In the genomic region with DNA sequence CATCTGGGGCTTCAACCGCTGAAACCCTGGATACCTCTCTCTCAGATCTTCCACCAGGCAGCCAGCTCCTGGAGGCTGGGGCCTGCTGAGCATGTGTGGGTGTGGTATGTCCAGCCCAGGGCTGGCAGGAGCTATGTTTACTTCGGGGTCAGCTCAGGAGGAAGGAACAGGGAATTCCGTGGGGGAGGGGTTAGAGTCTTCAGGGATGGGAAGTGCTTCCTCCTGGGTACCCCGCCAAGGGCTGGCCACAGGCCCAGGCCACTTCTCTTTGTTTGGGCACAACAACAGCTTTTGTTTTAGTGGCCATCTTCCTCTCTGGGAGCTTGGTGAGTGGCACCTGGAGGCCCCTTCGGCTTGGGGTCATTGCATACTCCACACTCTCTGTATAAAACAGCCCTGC, we compare ENCODE assay signal across 8 mouse cellular contexts. TPM values are rescaled to one million over a fixed set of nuclear protein-coding genes. Genes with fewer than 3 reads are reported as not detected.
A peak's percentile ranks its signal among the peaks of the same experiment; 100 is the strongest.
DNase-seq lines count a peak whose midpoint lies in the region; ATAC-seq and TF ChIP-seq lines count a peak whose summit lies in the region.
"Had no signal": no experiment of that assay in that cellular context is flagged by ENCODE, and none has a peak within 500 bp of the region (broad histone marks: within the 10 kb centered on the region; RNA-seq: fewer than 3 reads in every experiment).

No protein-coding gene starts in this region.

- H3K27ac ChIP-seq in kidney, embryonic 16.5 days (ENCODE audit: low read length) = peak overlapping the region; percentile 76
- H3K27ac ChIP-seq: limb, embryonic 13.5 days had no signal

- H3K9ac ChIP-seq in kidney, embryonic 16.5 days (replicated peaks; ENCODE audit: low read length) = 0 out of 2 replicates have a peak overlapping the region, but pooled peaks have one; percentile 12
- H3K9ac ChIP-seq: limb, embryonic 13.5 days had no signal

- H3K4me3 ChIP-seq in E14TG2a.4 (replicated peaks; ENCODE audit: low read length) = peak overlapping the region; percentile 35; the same call in 1 of the 2 replicates
- H3K4me3 ChIP-seq in kidney, embryonic 16.5 days (ENCODE audit: low read length) = no peak overlapping the region
- H3K4me3 ChIP-seq: limb, embryonic 13.5 days had no signal

- peak; percentile 50 for DNase-seq in NIH3T3 (ENCODE audit: low read depth)
- DNase-seq in heart, adult 8-10 months (ENCODE audit: low spot score) = peak; percentile 86
- DNase-seq in lung, postnatal 4 days = peak; percentile 88 to 93
- DNase-seq in left cerebral cortex, adult 9 months (ENCODE audit: low spot score in 2 of 2) = no peak
- no peak for DNase-seq in urinary bladder, postnatal 25 days (ENCODE audit: low spot score)

- H3K4me2 ChIP-seq in kidney, embryonic 16.5 days (replicated peaks; ENCODE audit: low read depth, low read length) = no peak overlapping the region
- H3K4me2 ChIP-seq: limb, embryonic 13.5 days had no signal

- WGBS in kidney, embryonic 16.5 days = 13% methylated on average over 5 of the region's 5 CpGs

- no peaks in the 10 kb centered on the region for H3K9me3 ChIP-seq in E14TG2a.4 (ENCODE audit: low read length)
- H3K9me3 ChIP-seq in kidney, embryonic 16.5 days (ENCODE audit: low read length) = no peaks in the 10 kb centered on the region
- H3K9me3 ChIP-seq: limb, embryonic 13.5 days had no signal

- peaks cover 74% of the 10 kb centered on the region for H3K4me1 ChIP-seq in E14TG2a.4 (replicated peaks; ENCODE audit: low read depth, low read length)
- peaks cover 61% of the 10 kb centered on the region for H3K4me1 ChIP-seq in kidney, embryonic 16.5 days (ENCODE audit: insufficient read depth, low read length)

- no peak for TF ChIP-seq CTCF in E14TG2a.4 (conservative IDR thresholded peaks at IDR 0.05; ENCODE audit: low read length)

- H3K27me3 ChIP-seq in E14TG2a.4 (ENCODE audit: insufficient read depth, low read length) = no peaks in the 10 kb centered on the region
- no peaks in the 10 kb centered on the region for H3K27me3 ChIP-seq in kidney, embryonic 16.5 days (ENCODE audit: insufficient read depth, low read length)
- H3K27me3 ChIP-seq: limb, embryonic 13.5 days had no signal

- ATAC-seq in kidney, embryonic 16.5 days (ENCODE audit: low FRiP score, low TSS enrichment) = peak; percentile 64; the same call in 1 of the 2 replicates

- peaks cover 9% of the 10 kb centered on the region; the same call in 1 of the 2 replicates for H3K36me3 ChIP-seq in E14TG2a.4 (ENCODE audit: insufficient read depth, low read length)
- no peaks in the 10 kb centered on the region for H3K36me3 ChIP-seq in kidney, embryonic 16.5 days (ENCODE audit: insufficient read depth, low read length)
- H3K36me3 ChIP-seq: limb, embryonic 13.5 days had no signal

RNA-seq across cellular contexts. Expression of gene Gm9821, which starts 8.3 kb away (rescaled TPM):
- total RNA-seq in heart, adult 8-10 months (2022) = not detected
- 0.27 and 0.71 TPM in 2 replicates for polyA plus RNA-seq in kidney, embryonic 16.5 days (2015; fragmentation: Nextera tagmentation; extraction: Ambion mirVana)

RNA-seq across cellular contexts. Expression of gene Mdk, which starts 21.7 kb away (rescaled TPM):
- 1 to 10 TPM; 1.5 to 4.3 (median 3.4) TPM for total RNA-seq in heart, adult 8-10 months (2022)
- polyA plus RNA-seq in kidney, embryonic 16.5 days (2015; fragmentation: Nextera tagmentation; extraction: Ambion mirVana) = 1,159 and 1,184 TPM in 2 replicates

RNA-seq across cellular contexts. Expression of gene Dgkz, which starts 21.8 kb away (rescaled TPM):
- total RNA-seq in heart, adult 8-10 months (2022) = 10 to 100 TPM; 31.4 to 49.0 (median 42.7) TPM
- 52.0 and 52.1 TPM in 2 replicates for polyA plus RNA-seq in kidney, embryonic 16.5 days (2015; fragmentation: Nextera tagmentation; extraction: Ambion mirVana)

RNA-seq across cellular contexts. Expression of gene Chrm4, which starts 26.8 kb away (rescaled TPM):
- not detected for total RNA-seq in heart, adult 8-10 months (2022)
- 0.11 and 0.19 TPM in 2 replicates for polyA plus RNA-seq in kidney, embryonic 16.5 days (2015; fragmentation: Nextera tagmentation; extraction: Ambion mirVana)

Comparison
In these comparisons a context has a peak if more than half of its experiments do, and no peak if none do; other contexts are left out.
1. DNase-seq: peak in NIH3T3 (single experiment), heart, adult 8-10 months (single experiment) and lung, postnatal 4 days (2 of 2); none in left cerebral cortex, adult 9 months (0 of 2) and urinary bladder, postnatal 25 days (single experiment).